Mouse (Mus musculus) bone marrow macrophage, adult 2 months (primary cell): ENCODE results near the gene Gm10334.
"Not testable (repeated sequence)": the region's sequence is repeated elsewhere in the genome, so short reads cannot be mapped to it uniquely, and the experiment has no call there.

Experiments used
- CTCF ChIP-seq: IDR thresholded peaks from 2 replicates; pipeline ENCODE4 v1.5.1; 2012; ENCODE audit warnings: low read depth, mild to moderate bottlenecking, low read length, moderate library complexity
- POLR2A ChIP-seq: IDR thresholded peaks from 2 replicates; pipeline ENCODE4 v1.6.1; 2012; ENCODE audit warnings: mild to moderate bottlenecking, low read depth, low read length, borderline replicate concordance

- not testable (repeated sequence) for TF ChIP-seq POLR2A, CTCF
These were observed at the start of gene Gm10334 for GRCm38 (mm10) chr6:41446045-41446444.
